Mouse (Mus musculus) brain, embryonic 14.5 days (tissue): Measurements from ENCODE around the gene Gm28047. TPM values are rescaled to one million over a fixed set of nuclear protein-coding genes. Genes with fewer than 3 reads are reported as not detected.

Experiments
- DNase-seq: peaks from one replicate; pipeline ENCODE4 v3.0.0-alpha.2; 2011; ENCODE audit warnings: low read depth
- CTCF ChIP-seq: fragments of 200-500 bp; IDR thresholded peaks from 2 replicates; pipeline ENCODE4 v1.5.1; 2012; ENCODE audit warnings: inconsistent platforms, mild to moderate bottlenecking, moderate library complexity, borderline replicate concordance; ENCODE audit not compliant: insufficient read depth, insufficient read length; ENCODE audit errors: extremely low read depth
- POLR2A ChIP-seq: fragments of 200-500 bp; IDR thresholded peaks from 2 replicates; pipeline ENCODE4 v1.6.1; 2012; ENCODE audit warnings: mild to moderate bottlenecking, inconsistent platforms, borderline replicate concordance; ENCODE audit not compliant: poor library complexity, insufficient read depth, insufficient read length, severe bottlenecking; ENCODE audit errors: extremely low read depth
- polyA plus RNA-seq: library from polyadenylated mRNA; depleted of rRNA; stranded (reverse); fragments of >200 nt; gene quantifications from 2 replicates; pipeline ENCODE4 v1.2.3, GENCODE M21; 2012

The Gm28047 gene
- polyA plus RNA-seq, 1 experiment, result not detected

GRCm38 (mm10) chr15:102516293-102516692 lies 108.6 kb downstream of the Gm28047 start:
- DNase-seq, result no peak
- no peak for TF ChIP-seq CTCF

- TF ChIP-seq POLR2A (no peak), CTCF (no peak)
- no peak for DNase-seq
These were observed 109.1 kb downstream of the Gm28047 start for GRCm38 (mm10) chr15:102515791-102516190.

DNA sequence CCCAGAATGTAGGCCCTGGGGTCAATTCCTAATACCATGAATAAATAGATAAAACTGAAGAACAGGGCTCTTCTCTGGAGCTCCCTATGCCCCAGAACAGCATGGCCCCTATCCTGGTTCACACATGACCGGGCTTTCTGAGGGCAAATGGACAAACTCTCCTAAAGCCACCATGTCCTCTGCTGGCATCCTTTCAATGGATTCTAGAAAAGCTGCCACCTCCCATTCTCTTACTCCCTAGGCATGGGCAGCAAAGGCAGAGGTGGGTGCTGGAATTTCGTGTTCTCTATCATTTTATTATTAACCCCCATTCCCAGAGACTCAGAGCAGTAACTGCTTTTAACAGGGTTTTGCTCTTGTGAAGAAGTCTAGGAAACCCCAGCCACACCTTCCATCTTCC lies 109.6 kb downstream of the Gm28047 start:
- no peak for DNase-seq
- no peak for TF ChIP-seq POLR2A
- TF ChIP-seq CTCF, result no peak

- no peak for DNase-seq
- TF ChIP-seq POLR2A, result no peak
- no peak for TF ChIP-seq CTCF
These were observed 111.9 kb downstream of the Gm28047 start for GRCm38 (mm10) chr15:102513004-102513403.

- TF ChIP-seq CTCF, result no peak
- no peak for TF ChIP-seq POLR2A
- no peak for DNase-seq
These were observed 112.4 kb downstream of the Gm28047 start for GRCm38 (mm10) chr15:102512471-102512870.

- TF ChIP-seq POLR2A (no peak), CTCF (no peak)
- peak; percentile 9 for DNase-seq
These were observed 112.9 kb downstream of the Gm28047 start for GRCm38 (mm10) chr15:102512010-102512409.

GRCm38 (mm10) chr15:102511285-102511833 lies 113.5 kb downstream of the Gm28047 start:
- peak; percentile 50 for DNase-seq
- TF ChIP-seq POLR2A (no peak), CTCF (no peak)

GRCm38 (mm10) chr15:102510590-102511284 lies 114.1 kb downstream of the Gm28047 start:
- no peak for TF ChIP-seq CTCF
- 0 out of 2 replicates have a peak, but pooled peaks have one; percentile 1 for TF ChIP-seq POLR2A
- DNase-seq, result peak; percentile 98

DNA sequence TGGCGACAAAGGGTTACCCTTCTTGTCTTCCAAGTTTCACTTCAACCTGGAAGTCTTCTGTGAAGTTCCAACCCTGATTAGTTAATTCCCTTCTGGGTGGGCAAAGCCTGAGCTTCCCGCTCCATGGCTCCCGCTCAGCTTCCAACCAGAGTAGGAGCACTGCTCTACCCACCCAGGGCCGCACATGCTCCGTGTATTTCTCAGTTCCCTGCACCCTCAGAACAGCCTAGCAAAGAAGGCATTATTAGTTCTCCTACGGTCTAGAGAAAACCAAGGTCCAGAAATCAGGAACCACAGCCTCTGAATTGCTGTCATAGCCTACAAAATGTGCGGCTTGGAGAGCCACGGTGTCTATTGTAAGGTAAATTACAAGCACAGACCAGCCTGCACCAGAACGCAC lies 114.8 kb downstream of the Gm28047 start:
- peak; percentile 71 for DNase-seq
- TF ChIP-seq CTCF (no peak), POLR2A (no peak)

- TF ChIP-seq CTCF (no peak), POLR2A (no peak)
These were observed 116.5 kb downstream of the Gm28047 start for GRCm38 (mm10) chr15:102508336-102508735.

GRCm38 (mm10) chr15:102507561-102507960 lies 117.3 kb downstream of the Gm28047 start:
- TF ChIP-seq POLR2A (no peak), CTCF (no peak)
- DNase-seq, result no peak

More at GRCm38 (mm10) chr15:102508336-102508735, 116.5 kb downstream of the Gm28047 start:
- DNase-seq, result no peak

DNA sequence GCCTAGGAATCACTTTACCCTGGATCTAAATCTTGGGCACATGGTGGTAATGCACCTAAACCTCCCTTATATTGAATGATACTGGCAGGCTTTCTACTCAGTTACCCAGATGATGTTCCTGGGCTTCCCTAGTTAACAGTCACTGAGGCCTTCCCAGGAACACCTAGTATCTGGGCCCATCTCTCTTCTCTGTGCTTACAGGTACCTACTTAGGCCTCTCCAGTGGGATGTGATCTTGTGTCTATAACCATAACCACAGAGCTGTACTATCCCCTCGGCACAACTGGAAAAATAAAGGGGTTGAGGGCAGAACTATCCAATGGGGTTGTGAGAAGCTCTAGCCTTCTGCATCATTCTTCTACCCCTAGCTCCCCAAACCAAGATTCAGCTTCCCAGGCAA lies 118.0 kb downstream of the Gm28047 start:
- TF ChIP-seq POLR2A (no peak), CTCF (no peak)

GRCm38 (mm10) chr15:102506464-102506830 lies 118.4 kb downstream of the Gm28047 start:
- no peak for TF ChIP-seq POLR2A
- TF ChIP-seq CTCF, result no peak
- no peak for DNase-seq

More for the DNA sequence above, 118.0 kb downstream of the Gm28047 start:
- no peak for DNase-seq
